Mouse (Mus musculus) kidney, adult 2 months (tissue): Measurements from ENCODE around the gene Sdk1.

ENCODE experiments used
- CTCF ChIP-seq: fragments of 200-500 bp; conservative IDR thresholded peaks from 2 replicates; pipeline ENCODE4 v1.5.1; 2011; ENCODE audit warnings: low read depth, mild to moderate bottlenecking, control low read depth, low read length, moderate library complexity, mixed read lengths; ENCODE audit not compliant: insufficient read depth, insufficient read length
- POLR2A ChIP-seq: fragments of 200-500 bp; IDR thresholded peaks from one replicate; pipeline ENCODE4 v1.6.1; 2011; ENCODE audit warnings: low read depth, low read length, control low read depth

DNA sequence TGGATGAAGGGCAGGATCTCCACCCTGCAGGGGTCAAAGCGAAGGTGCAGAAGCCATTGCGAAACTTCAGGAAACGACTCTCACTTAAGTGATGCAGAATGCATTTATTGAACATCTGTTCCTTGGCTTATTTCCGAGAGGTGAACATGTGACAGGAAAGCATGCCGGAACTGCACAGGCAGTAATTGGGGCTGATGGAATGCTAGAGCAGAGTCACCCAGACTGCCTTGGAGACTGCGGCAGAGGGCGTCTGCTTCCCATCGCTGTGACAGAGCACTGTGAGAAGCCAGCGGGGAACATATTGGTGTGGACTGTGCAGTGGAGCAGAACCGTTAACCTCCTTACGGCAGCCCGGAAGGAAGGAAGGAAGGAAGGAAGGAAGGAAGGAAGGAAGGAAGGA, 783.2 kb downstream of the Sdk1 start:
- TF ChIP-seq CTCF (no peak), POLR2A (no peak)
